Mouse (Mus musculus) kidney, adult 11 months (tissue): ENCODE measurements around the gene Nup37.

ENCODE experiments used
- DNase-seq: peaks from one replicate; pipeline ENCODE4 v3.0.0; 2022

Gene Nup37

GRCm38 (mm10) chr10:88146707-88147477 is at the start of gene Nup37, which contains the start of gene Parpbp:
Gene Nup37, plus strand, starts transcription at chr10:88146992.
Gene Parpbp, minus strand, starts transcription at chr10:88146941.
- peak; percentile 82 for DNase-seq

DNA sequence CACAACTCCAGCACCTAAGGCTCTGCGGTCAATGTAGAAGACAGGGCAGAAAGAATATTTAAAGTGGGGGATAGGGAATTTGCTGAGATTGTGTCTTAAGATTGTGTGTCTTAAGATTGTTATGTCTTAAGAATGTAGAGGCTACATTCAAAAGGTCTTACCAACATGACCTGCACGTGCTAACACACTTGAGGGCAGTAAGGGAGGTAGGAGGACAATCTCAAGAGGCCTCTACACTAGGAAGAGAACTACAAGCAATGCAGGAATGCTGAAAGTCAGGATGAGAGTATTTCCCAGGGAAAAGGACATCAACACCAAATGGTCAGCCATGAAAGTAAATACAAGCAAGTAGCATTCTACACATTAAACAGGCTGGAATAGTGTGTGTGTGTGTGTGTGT is 40.6 kb upstream of the Nup37 start:
- DNase-seq = no peak

DNA sequence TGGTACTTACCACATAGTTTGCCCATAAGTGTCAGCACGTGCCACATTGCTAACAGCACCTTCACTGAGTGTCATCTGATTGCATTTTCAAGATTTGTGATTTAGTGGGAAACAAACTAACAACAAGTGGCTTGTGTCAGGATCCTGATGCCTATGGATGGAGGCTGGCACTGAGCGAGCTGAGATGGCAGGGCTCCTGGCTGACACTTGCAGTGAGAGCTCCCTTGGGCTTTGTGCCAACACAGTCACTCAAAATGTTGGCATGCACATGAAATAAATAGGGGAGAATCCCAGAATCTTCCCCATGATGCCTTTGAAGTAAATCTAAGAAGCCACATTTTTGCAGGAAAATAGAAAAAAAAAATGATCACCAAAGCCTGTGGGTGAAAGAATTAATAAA is 33.5 kb upstream of the Nup37 start:
- DNase-seq = no peak

GRCm38 (mm10) chr10:88119721-88120120 is 27.1 kb upstream of the Nup37 start:
- DNase-seq = no peak

DNA sequence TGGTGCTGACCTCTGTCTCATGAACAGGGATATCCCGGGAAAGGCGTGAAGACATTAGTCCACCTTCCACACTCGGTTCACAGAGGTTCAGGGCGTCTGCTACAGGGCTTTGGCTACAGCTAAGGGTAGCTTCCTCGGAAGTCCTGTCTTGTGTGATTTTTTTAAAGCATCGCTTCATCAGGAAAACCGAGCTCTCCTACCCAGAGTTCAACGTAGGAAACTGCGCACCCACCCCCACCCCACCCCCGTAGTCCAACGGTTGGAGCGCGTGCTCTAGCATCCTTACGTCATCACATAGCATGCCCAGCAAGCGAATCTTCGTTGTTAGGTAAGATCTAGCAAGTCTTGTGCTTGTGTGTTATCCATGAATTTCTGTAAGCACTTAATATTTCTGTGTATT is 11.2 kb upstream of the Nup37 start:
- DNase-seq = no peak

GRCm38 (mm10) chr10:88146187-88146586 is 605 bp upstream of the Nup37 start:
- DNase-seq = no peak

- DNase-seq = no peak
These were observed 3.6 kb downstream of the Nup37 start for GRCm38 (mm10) chr10:88150381-88150780.

DNA sequence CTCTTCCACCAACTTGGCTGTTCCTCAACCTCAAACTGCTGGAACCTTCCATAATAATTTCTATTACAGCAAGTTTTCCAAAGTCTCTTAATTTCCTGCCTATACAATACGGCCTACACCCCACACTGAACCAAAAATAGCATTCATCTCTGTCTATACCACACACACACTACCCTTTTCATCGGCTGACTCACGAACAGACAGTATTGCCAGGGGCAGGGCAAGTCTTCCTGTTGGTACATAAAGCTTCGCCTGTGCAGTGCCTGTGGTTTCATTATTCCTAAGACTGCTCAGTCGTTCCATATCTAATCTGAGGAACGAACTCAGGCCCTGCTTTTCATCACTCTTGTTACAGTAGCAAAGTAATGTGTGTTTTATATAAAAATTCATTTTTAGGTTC is 4.9 kb downstream of the Nup37 start:
- DNase-seq = no peak

DNA sequence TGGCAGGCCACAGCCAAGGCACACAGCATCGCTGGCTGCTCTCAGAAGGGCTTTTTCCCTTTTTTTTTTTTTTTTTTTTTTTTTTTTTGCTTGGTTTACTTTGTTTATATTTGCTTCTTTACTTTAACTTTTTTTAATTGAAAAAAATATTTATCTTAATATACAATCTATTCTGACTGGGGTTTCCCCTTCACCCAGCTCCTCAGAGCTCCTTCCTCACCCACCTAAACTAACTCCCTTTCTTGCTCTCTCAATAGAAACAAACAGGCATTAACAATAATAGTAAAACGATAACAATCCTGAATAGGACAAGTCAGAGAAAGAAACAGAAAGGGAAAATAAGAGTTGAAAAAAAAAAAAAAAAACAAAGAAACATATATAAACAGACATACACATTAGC is 15.3 kb downstream of the Nup37 start:
- DNase-seq = no peak

DNA sequence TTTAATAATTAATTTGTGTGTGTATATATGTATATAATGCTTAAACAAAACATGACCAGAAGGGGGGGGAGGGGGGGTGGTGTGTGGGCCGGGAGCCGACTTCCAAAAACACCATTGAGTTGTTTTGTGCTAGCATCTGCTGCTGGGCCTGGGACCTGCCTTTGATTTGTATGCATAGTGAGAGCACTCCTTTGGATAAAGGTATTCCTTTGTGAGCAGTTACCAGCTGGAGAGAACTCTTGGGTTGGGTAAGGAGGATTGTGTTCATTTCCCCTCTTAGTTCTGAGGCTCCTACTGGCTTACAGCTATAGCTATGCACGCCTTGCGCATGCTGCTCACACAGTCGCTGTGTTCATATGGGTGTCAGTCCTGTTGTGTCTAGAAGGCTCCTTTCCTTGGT is 15.9 kb downstream of the Nup37 start:
- no peak for DNase-seq

- DNase-seq = no peak
These were observed 19.4 kb downstream of the Nup37 start for GRCm38 (mm10) chr10:88166158-88166557.

DNA sequence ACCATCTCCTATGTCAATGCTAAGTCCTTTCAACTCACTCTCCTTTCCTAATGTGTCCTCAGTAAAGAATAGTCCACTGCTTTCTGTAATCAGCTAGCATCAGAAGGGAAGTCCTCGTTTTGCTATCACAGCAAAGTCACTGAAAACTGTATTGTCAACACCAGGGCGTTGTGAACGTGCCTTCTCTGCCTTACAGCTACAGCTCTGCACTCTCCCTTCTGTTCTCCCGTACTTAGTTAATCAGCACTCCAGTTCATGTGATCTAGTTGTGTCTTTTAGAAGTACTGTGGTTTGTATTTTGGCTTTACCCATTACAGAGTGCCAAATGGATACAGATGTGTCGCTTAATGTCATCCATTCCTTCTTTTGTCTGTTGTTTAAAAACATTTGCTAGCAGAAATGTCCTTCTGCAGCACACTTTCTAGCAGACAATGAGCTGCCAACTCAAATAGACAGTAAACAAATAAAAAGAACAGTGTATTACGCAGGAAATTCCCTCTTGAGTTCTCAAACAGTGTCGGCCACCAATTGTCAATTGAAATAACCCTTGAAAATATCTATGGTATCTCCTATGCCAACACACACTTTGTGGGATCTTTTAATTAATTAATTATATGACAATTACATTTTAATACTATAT is 20.8 kb downstream of the Nup37 start:
- no peak for DNase-seq

DNA sequence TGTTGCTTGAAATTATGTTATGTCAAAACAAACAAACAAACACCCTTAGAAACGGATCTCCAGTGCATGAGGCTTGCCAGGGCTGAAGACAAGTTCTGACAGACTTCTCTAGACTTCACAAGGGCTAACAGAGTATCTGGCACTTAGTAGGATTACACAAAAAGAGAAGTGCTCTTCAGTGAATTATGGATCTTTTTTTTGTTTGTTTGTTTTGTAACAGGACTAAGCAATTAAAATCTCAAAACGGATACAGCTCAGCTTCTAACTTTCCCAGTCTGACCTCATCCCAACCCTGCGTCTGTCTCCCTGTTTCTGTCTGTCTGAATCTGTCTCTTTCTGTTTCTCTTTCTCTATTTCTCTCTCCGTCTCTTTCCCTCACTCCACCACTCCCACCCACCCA is 53.7 kb downstream of the Nup37 start:
- DNase-seq = no peak

DNA sequence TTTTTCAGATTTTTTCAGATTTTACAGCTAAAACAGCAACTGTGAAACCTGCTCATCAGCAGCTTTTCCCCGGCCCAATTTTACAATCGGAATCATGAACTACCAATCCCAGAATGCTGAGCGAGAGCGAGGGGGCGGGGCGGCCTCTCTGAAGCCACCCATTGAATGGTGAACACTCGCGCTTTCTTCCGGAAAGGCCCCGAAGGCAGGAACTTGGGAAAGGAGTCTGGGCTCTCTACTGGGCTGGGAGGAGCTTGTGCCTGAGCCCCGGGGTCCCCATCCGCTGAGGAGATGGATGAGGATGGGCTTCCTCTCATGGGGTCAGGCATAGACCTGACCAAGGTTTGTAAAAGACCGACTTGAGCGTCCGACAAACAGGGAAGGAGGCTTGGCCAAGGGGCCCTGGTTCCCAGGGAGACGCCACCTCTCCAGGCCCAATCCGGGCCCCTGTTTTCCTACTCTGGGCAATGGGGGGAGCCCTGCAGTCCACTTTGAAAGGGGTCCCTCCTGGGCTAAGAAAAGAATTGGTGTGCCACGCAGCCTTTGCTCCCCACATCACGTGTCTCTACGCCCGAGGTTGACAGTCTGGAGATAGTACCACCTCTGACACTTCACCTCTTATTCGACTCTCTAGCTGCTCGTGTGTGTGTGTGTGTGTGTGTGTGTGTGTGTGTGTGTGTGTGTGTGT is 54.3 kb downstream of the Nup37 start, which contains the start of gene Washc3:
Gene Washc3, plus strand, starts transcription at position 143 of the 688 bp plus-strand sequence.
- DNase-seq = peak; percentile 88

- DNase-seq = no peak
These were observed 54.9 kb downstream of the Nup37 start for GRCm38 (mm10) chr10:88201650-88202049.

DNA sequence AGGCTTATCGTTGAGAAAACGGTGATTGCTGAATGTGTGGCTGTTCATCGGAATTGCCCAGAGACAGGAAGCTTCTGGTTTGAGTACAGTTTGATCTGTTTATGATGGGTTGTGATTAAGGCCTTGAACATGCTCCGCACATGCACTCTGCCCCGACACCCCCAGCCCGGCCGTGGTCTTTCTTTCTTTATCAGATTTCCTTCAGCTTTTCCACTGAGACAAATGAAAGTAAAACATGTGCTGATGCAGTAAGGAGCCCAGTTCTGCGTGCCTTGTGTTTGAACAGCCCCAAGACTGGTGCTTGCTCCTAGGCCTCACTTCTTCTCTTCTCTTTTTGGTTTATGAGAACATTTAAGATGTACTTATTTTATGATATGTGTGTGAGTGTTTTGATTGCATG is 55.8 kb downstream of the Nup37 start:
- no peak for DNase-seq

DNA sequence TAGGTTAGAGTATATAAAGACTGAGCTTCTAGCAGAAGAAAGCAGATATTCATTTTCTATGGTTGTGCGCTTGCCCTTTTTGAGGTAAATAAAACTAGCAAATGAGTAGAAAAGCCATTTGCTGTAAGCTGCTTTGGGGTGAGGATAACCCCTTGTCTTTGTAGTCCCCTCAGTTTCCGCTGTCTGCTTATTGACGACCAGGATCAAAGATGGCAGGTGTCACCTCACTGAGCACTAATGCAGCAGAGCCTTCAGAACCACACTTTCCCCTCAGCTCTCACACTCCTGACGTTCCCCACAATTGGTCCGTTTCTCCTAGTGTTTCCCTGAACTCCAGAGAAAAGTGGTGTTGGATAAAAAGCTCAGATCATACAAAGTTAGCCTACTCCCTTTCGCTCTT is 56.4 kb downstream of the Nup37 start:
- DNase-seq = no peak

- no peak for DNase-seq
These were observed 65.9 kb downstream of the Nup37 start for GRCm38 (mm10) chr10:88212644-88213043.

DNA sequence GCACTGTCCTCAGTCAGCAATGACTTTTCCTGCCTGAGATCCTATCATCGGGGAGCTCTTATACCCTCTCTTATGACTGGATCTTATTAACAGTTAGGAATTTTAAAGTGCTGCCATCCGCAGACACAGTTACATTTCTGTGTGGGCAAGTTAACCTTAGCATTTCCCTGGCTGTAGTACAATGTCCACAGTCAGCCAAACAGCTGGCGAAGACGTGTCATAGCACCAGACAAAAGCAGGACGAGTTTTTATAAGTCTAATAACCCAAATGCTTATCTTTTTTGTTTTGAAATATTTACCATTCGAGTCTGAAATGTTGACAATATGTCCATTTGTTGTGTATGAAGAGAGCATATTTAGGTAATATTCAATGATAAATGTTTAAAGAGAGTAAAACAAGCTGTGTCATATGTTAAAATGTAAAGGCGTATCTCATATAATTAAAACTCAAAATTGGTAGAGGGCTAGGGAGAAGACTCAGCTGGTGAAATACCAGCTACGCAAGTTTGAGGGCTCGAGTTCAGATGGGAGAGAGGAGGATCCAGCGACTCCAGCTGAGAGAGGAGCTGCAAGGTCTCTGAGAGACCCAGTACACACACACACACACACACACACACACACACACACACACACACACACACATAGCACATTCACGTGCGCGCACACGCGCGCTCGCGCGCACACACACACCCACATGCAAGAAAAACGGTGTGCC is 68.2 kb downstream of the Nup37 start:
- no peak for DNase-seq

GRCm38 (mm10) chr10:88218161-88218560 is 71.4 kb downstream of the Nup37 start:
- DNase-seq = no peak

DNA sequence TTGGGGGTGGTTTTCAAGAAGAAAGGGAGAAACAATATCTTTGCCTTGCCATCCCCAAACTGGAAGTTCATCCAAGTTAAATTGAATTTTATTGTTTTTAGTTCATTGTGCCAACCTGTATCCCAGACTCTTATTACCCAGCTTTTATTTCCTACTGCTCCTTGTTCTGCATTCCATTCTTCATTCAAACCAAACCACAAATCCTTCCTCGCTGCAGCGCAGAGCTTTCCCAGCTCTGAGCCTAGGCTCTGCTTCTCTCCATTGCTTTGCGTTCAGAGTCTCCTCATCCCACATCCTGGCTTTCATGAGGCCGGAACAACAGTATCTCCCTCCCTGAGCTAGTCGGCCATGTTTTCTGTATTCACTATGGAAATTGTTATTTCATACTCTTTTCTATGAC is 74.9 kb downstream of the Nup37 start:
- no peak for DNase-seq

GRCm38 (mm10) chr10:88225421-88225820 is 78.6 kb downstream of the Nup37 start:
- no peak for DNase-seq

- DNase-seq = no peak
These were observed 81.2 kb downstream of the Nup37 start for GRCm38 (mm10) chr10:88227962-88228361.
